Mouse (Mus musculus) bone marrow, adult 2 months (tissue): Measurements from ENCODE around the gene Sult1a1.

Source experiments
- CTCF ChIP-seq: fragments of 200-500 bp; IDR thresholded peaks from 2 replicates; pipeline ENCODE4 v1.5.1; 2011; ENCODE audit warnings: low read length, control low read depth; ENCODE audit not compliant: control insufficient read depth, insufficient read depth
- POLR2A ChIP-seq: fragments of 200-500 bp; IDR thresholded peaks from 2 replicates; pipeline ENCODE4 v1.6.1; 2011; ENCODE audit warnings: low read depth, mild to moderate bottlenecking, control low read depth, low read length, borderline replicate concordance; ENCODE audit not compliant: control insufficient read depth

DNA sequence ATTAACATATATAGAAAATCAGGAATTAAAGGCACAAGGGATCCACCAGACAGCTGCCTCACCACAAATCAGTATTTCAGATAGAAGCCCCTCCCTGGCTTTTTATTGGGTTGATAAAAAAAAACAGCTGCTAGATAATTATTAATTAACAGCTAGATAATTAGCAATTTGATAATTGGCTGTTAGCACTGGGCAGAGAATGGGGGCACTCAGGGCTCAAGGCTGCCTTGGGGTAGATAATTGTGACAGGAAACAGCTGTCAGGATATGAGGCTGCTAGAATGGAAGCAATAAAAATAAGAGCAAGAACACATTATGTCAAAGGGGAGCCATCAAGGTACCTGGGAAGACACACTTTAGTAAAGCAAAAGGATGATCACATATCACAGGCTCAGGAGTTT, 31.3 kb downstream of the Sult1a1 start:
- no peak for TF ChIP-seq POLR2A
- no peak for TF ChIP-seq CTCF
